Mouse (Mus musculus) stomach, embryonic 16.5 days (tissue): Measurements from ENCODE around the gene Neurog1. TPM values are rescaled to one million over a fixed set of nuclear protein-coding genes. Genes with fewer than 3 reads are reported as not detected.

Experiments used
- ATAC-seq: fragments of 200-750 bp; cut with Nextera tagmentation; 2 replicates; pipeline ENCODE4 v1.8.0; 2017; ENCODE audit warnings: moderate number of reproducible peaks, moderate TSS enrichment; ENCODE audit not compliant: insufficient read depth, low FRiP score
- H3K27ac ChIP-seq: fragments of 300-500 bp; sonication (generic); 2 replicates; pipeline ENCODE4 v1.5.1; 2014; ENCODE audit warnings: low read length
- H3K27me3 ChIP-seq: fragments of 300-500 bp; sonication (generic); 2 replicates; pipeline ENCODE4 v1.6.1; 2014; ENCODE audit warnings: low read length, control low read depth, mixed read lengths; ENCODE audit not compliant: control insufficient read depth, insufficient read depth
- H3K36me3 ChIP-seq: fragments of 300-500 bp; sonication (generic); 2 replicates; pipeline ENCODE4 v1.6.1; 2014; ENCODE audit warnings: low read length; ENCODE audit not compliant: control insufficient read depth, insufficient read depth
- H3K4me1 ChIP-seq: fragments of 300-500 bp; sonication (generic); 2 replicates; pipeline ENCODE4 v1.6.1; 2014; ENCODE audit warnings: low read length, control low read depth, mixed read lengths; ENCODE audit not compliant: control insufficient read depth, insufficient read depth
- H3K4me2 ChIP-seq: fragments of 300-500 bp; sonication (generic); 2 replicates; pipeline ENCODE4 v1.6.1; 2014; ENCODE audit warnings: low read depth, low read length, mixed read lengths
- H3K4me3 ChIP-seq: fragments of 300-500 bp; sonication (generic); replicated peaks from 2 replicates; pipeline ENCODE4 v1.5.1; 2014; ENCODE audit warnings: mild to moderate bottlenecking, low read length
- H3K9ac ChIP-seq: fragments of 300-500 bp; sonication (generic); 2 replicates; pipeline ENCODE4 v1.6.1; 2014; ENCODE audit warnings: low read length
- H3K9me3 ChIP-seq: fragments of 300-500 bp; sonication (generic); replicated peaks from 2 replicates; pipeline ENCODE4 v1.6.1; 2016; ENCODE audit warnings: low read length, control low read depth; ENCODE audit not compliant: control insufficient read depth
- WGBS: fragments of 180-500 bp; shearing (Covaris S2); extraction: QIAGEN DNeasy Blood & Tissue Kit; methylation state at CpG from one replicate; pipeline ENCODE4 v1.1.7; 2014; 5-methylcytosine and 5-hydroxymethylcytosine counted together
- polyA plus RNA-seq: library from polyadenylated mRNA; unstranded; fragments of >200 nt; fragmentation: Nextera tagmentation; extraction: Ambion mirVana; gene quantifications from 2 replicates; pipeline ENCODE4 v1.2.1, GENCODE M21; 2015

The Neurog1 gene
- polyA plus RNA-seq, 1 experiment from 2014 or later, result not detected

- H3K36me3 ChIP-seq, result no peaks in the 10 kb centered on the region
- peak overlapping the region; percentile 53; the same call in 1 of the 2 replicates for H3K4me2 ChIP-seq
- 1% methylated on average over 59 of the region's 59 CpGs for WGBS
- peaks cover 97% of the 10 kb centered on the region for H3K27me3 ChIP-seq
- no peaks in the 10 kb centered on the region for H3K9me3 ChIP-seq
- ATAC-seq, result no peak
- peak overlapping the region; percentile 37; the same call in 1 of the 2 replicates for H3K4me3 ChIP-seq
- no peak overlapping the region for H3K27ac ChIP-seq
- no peak overlapping the region for H3K9ac ChIP-seq
- H3K4me1 ChIP-seq, result peaks cover 4% of the 10 kb centered on the region; the same call in 1 of the 2 replicates
Measured at GRCm38 (mm10) chr13:56251176-56251923, 613 bp downstream of the Neurog1 start.

DNA sequence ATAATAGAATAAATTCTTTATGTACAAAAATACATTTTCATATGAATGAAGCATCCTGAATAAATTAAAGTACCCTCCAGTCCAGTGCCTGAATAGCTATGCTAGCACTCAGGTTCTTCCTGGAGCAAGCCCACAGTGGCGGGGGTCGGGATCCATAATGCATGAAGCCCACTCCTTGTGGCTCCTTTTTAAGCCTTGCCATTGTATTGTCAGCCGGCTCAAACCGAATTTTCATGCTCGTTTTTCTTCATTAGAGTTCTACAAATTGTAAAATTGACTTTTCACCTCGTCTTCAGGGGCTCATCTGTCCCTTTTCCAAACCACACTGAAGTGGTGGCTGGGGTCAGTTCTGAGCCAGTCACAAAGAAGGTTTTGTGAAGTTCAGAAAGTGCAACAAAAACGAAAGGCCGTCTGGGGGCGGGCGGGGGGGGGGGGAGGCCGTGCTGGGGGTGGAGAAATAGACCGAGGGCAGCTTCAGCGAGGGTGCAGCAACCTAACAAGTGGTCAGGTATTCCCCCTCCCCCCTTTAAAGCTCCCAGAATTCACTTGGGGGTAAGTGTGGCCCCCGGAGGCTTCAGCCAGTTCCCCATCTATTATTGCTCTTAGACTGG is 1.3 kb downstream of the Neurog1 start:
- WGBS, result 1% methylated on average over 14 of the region's 14 CpGs
- Histone ChIP-seq H3K36me3 (no peaks in the 10 kb centered on the region), H3K4me3 (no peak overlapping the region), H3K27me3 (peaks cover 92% of the 10 kb centered on the region), H3K9ac (no peak overlapping the region), H3K9me3 (no peaks in the 10 kb centered on the region), H3K4me1 (peaks cover 4% of the 10 kb centered on the region; the same call in 1 of the 2 replicates), H3K4me2 (no peak overlapping the region), H3K27ac (no peak overlapping the region)
- no peak for ATAC-seq

GRCm38 (mm10) chr13:56249593-56250341 is 2.2 kb downstream of the Neurog1 start:
- H3K9ac ChIP-seq, result no peak overlapping the region
- H3K27me3 ChIP-seq, result peaks cover 83% of the 10 kb centered on the region
- H3K4me1 ChIP-seq, result peaks cover 4% of the 10 kb centered on the region; the same call in 1 of the 2 replicates
- H3K9me3 ChIP-seq, result no peaks in the 10 kb centered on the region
- ATAC-seq, result no peak
- WGBS, result 5% methylated on average over 13 of the region's 13 CpGs
- H3K36me3 ChIP-seq, result no peaks in the 10 kb centered on the region
- H3K4me3 ChIP-seq, result no peak overlapping the region
- no peak overlapping the region for H3K27ac ChIP-seq
- no peak overlapping the region for H3K4me2 ChIP-seq

DNA sequence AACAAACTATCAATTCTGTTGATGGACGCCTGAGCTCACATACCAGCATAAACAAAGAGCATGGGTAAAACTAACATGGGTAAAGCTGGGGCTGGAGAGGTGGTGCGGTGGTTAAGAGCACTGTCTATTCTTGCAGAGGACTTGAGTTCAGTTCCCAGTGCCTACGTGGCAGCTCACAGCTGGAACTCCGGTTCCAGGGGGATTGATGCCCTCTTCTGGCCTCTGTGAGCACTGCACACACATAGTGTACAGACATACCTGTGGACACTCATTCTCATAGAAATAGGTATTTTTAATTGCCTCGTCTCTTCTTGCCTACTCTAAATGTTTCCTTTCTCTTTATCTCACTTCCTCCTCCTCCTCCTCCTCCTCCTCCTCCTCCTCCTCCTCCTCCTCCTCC is 8.9 kb downstream of the Neurog1 start:
- ATAC-seq, result no peak
- Histone ChIP-seq H3K4me3 (no peak overlapping the region), H3K27me3 (peaks cover 19% of the 10 kb centered on the region), H3K36me3 (no peaks in the 10 kb centered on the region), H3K4me1 (no peaks in the 10 kb centered on the region), H3K9ac (no peak overlapping the region), H3K27ac (no peak overlapping the region), H3K9me3 (no peaks in the 10 kb centered on the region), H3K4me2 (no peak overlapping the region)
- 79% methylated on average over 5 of the region's 5 CpGs for WGBS

DNA sequence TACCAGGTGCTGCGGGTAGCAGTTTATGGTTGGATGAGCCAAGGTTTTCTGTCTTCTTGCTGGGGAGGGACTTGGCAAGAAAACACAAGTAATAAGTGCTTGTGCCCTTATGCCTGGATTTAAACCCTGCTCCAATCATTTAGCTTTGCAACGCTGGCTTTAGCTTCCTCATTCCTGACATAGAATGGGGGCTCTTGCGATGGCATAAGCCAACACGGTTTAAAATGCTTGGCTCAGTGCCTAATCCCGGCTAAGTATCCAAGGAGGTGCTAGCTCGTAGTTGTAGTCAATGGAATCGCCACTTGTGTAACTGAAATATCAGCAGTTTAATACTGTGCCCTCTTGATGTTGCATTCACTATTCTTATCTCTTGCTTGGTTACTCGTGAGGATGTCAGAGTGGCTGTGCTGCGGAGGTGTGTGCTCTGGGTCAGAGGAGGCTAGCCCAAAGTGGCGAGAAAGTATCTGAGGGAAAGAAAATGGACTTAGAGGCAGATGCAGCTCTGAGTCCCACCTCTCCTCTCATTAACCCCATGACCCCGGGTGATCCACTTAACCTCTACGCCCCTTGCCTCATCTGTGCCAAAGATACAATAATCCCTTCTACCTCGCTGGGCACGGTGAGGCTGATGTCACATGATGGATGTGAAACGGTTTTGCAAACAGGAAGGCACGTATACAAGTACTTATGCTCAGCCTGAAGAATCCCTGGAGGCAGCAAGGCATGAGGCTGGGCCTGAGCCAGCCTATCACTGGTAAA is 11.8 kb downstream of the Neurog1 start:
- no peak for ATAC-seq
- peaks cover 8% of the 10 kb centered on the region for H3K27me3 ChIP-seq
- H3K9me3 ChIP-seq, result no peaks in the 10 kb centered on the region
- H3K27ac ChIP-seq, result no peak overlapping the region
- H3K36me3 ChIP-seq, result no peaks in the 10 kb centered on the region
- 48% methylated on average over 16 of the region's 16 CpGs for WGBS
- no peak overlapping the region for H3K4me2 ChIP-seq
- no peak overlapping the region for H3K4me3 ChIP-seq
- H3K4me1 ChIP-seq, result no peaks in the 10 kb centered on the region
- no peak overlapping the region for H3K9ac ChIP-seq

- WGBS, result 83% methylated on average over 10 of the region's 10 CpGs
- no peak overlapping the region for H3K9ac ChIP-seq
Measured at GRCm38 (mm10) chr13:56237905-56238304, 14.1 kb downstream of the Neurog1 start.

GRCm38 (mm10) chr13:56236194-56236593 is 15.8 kb downstream of the Neurog1 start:
- WGBS, result 28% methylated on average over 7 of the region's 7 CpGs
- H3K27me3 ChIP-seq, result peaks cover 20% of the 10 kb centered on the region
- ATAC-seq, result no peak

More at GRCm38 (mm10) chr13:56237905-56238304, 14.1 kb downstream of the Neurog1 start:
- Histone ChIP-seq H3K4me3 (no peak overlapping the region), H3K27me3 (peaks cover 15% of the 10 kb centered on the region), H3K27ac (no peak overlapping the region), H3K4me2 (no peak overlapping the region), H3K9me3 (no peaks in the 10 kb centered on the region), H3K4me1 (no peaks in the 10 kb centered on the region), H3K36me3 (no peaks in the 10 kb centered on the region)
- no peak for ATAC-seq

GRCm38 (mm10) chr13:56228790-56229189 is 23.2 kb downstream of the Neurog1 start:
- H3K9ac ChIP-seq, result no peak overlapping the region
- H3K36me3 ChIP-seq, result no peaks in the 10 kb centered on the region
- H3K4me1 ChIP-seq, result 0 out of 2 replicates have a peak, but pooled peaks cover 9% of the 10 kb centered on the region
- H3K27me3 ChIP-seq, result peaks cover 34% of the 10 kb centered on the region
- no peak overlapping the region for H3K4me3 ChIP-seq
- H3K9me3 ChIP-seq, result no peaks in the 10 kb centered on the region
- no peak overlapping the region for H3K27ac ChIP-seq
- no peak overlapping the region for H3K4me2 ChIP-seq
- ATAC-seq, result no peak
- WGBS, result 23% methylated on average over 7 of the region's 7 CpGs

More at GRCm38 (mm10) chr13:56236194-56236593, 15.8 kb downstream of the Neurog1 start:
- Histone ChIP-seq H3K4me1 (no peaks in the 10 kb centered on the region), H3K9me3 (no peaks in the 10 kb centered on the region), H3K36me3 (no peaks in the 10 kb centered on the region), H3K4me3 (no peak overlapping the region), H3K4me2 (no peak overlapping the region), H3K9ac (no peak overlapping the region), H3K27ac (no peak overlapping the region)
